Mouse (Mus musculus) splenic B cell, adult 2 months (primary cell): ENCODE data around the gene Lars2.

ENCODE experiments used
- DNase-seq: peaks from one replicate; pipeline ENCODE4 v3.0.0-alpha.2; 2011; ENCODE audit warnings: low read depth, low spot score
- H3K27me3 ChIP-seq: 2 replicates; pipeline ENCODE4 v1.6.1; 2012; ENCODE audit warnings: mild to moderate bottlenecking, low read length, moderate library complexity, mixed read lengths; ENCODE audit not compliant: control insufficient read depth, poor library complexity, insufficient read depth, severe bottlenecking
- H3K36me3 ChIP-seq: 2 replicates; pipeline ENCODE4 v1.6.1; 2012; ENCODE audit warnings: mild to moderate bottlenecking, low read length, moderate library complexity, mixed read lengths; ENCODE audit not compliant: control insufficient read depth, poor library complexity, insufficient read depth, severe bottlenecking

The Lars2 gene

DNA sequence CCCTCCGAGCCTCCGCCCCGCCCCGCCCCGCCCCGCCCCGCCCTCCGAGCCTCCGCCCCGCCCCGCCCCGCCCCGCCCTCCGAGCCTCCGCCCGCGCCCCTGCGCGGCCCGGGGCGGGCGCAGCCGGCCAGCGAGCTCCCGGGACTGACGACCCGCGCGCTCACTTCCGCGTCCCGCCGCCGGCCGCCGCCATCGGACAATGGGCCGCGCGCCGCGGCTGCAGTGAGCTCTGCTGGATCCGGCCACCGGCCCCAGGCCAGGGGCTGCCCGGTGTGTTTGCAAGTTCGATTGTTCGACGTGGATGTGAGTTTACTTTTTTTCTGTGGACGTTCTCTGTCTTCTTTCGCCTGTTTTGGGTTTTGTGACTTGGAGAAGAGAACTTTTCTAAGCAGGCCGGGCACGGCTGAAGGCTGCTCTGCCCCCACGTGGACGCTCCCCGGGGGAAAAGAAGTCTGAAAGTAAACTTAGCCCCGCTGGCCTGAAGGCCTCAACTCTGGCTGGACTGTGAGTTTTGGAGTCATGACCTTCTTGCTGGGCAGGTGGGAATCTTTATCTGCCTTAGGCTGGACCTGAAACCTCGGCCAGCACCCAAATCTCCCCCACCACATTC, 112.0 kb downstream of the Lars2 start, which contains the start of gene Limd1:
Gene Limd1, plus strand, starts transcription at position 121 of the 610 bp plus-strand sequence.
- DNase-seq, result peak; percentile 67
- no peaks in the 10 kb centered on the region for H3K27me3 ChIP-seq
- peaks cover 3% of the 10 kb centered on the region for H3K36me3 ChIP-seq

DNA sequence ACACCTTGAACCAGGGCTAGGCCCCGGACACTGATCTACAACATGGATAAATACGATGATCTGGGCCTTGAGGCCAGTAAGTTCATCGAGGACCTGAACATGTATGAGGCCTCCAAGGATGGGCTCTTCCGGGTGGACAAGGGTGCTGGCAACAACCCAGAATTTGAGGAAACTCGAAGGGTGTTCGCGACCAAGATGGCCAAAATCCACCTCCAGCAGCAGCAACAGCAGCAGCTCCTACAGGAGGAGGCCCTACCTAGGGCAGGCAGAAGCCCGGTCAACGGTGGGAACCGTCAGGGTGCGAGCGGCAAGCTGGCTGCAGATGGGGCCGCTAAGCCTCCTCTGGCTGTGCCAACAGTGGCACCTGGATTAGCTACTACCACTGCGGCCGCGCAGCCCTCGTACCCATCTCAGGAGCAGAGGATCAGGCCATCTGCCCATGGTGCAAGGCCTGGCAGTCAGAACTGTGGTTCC, 112.5 kb downstream of the Lars2 start:
- H3K36me3 ChIP-seq, result peaks cover 3% of the 10 kb centered on the region
- peak; percentile 31 for DNase-seq
- no peaks in the 10 kb centered on the region for H3K27me3 ChIP-seq

DNA sequence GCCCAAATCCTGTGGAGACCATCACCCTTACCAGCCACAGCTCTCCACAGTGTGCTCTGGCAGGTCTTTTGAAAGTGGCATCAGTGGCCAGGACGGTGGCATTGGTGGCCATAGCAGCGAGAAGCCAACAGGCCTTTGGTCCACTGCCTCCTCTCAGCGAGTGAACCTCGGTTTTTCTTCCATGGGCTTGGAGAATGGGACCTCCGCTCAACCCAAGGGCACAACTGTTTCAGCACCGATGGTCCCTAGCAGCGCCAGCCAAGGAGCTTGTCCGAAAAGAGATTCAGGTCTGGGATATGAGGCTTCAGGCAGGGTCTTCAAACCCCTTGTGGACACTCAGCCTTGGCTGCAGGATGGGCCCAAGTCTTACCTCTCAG, 113.1 kb downstream of the Lars2 start:
- peaks cover 6% of the 10 kb centered on the region for H3K36me3 ChIP-seq
- DNase-seq, result no peak
- no peaks in the 10 kb centered on the region for H3K27me3 ChIP-seq

DNA sequence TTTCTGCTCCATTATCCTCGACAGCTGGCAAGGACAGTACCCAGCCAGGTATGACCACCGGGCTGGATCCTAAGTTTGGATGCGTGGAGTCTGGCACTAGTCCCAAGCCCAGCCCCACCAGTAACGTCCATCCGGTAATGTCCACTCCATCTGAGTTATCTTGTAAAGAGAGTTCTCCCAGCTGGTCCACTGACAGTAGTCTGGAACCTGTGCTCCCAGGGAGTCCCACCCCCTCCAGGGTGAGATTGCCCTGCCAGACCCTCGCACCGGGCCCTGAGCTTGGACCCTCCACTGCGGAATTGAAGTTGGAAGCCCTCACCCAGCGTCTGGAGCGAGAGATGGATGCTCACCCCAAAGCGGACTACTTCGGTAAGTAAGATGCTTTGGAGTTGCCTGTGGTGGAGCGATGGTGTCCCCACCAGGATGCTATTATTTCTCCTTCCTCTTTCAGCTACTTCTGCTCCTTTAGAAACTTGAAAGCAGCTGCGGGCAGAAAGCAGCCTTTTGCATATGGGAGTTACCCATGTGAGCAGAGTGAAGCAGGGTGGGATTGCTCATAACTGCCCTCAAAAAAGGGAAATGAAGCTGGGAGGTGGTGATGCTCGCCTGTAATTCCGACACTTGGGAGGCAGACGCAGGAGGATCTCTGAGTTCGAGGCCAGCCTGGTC, 113.7 kb downstream of the Lars2 start:
- Histone ChIP-seq H3K36me3 (peaks cover 7% of the 10 kb centered on the region), H3K27me3 (no peaks in the 10 kb centered on the region)
- peak; percentile 94 for DNase-seq

DNA sequence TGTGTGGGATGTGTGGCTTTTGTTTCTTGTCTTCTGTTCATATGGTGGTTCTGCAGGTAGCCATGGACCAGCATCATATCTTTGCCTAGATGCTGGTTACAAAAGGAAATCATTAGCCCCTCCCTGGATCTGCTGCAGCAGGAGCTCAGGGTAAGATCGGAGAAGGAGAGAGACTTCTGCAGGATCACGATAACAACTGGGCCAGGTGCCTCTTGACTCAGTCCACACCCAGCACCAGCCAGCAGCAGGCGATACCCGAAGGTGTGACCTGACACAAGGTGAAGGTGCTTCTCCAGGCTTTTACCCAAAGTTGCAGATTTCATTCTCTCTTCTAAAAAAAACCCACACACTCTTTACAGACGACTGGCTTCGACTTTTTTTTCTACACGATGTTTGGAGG, 114.4 kb downstream of the Lars2 start:
- no peaks in the 10 kb centered on the region for H3K27me3 ChIP-seq
- no peak for DNase-seq
- peaks cover 7% of the 10 kb centered on the region for H3K36me3 ChIP-seq

DNA sequence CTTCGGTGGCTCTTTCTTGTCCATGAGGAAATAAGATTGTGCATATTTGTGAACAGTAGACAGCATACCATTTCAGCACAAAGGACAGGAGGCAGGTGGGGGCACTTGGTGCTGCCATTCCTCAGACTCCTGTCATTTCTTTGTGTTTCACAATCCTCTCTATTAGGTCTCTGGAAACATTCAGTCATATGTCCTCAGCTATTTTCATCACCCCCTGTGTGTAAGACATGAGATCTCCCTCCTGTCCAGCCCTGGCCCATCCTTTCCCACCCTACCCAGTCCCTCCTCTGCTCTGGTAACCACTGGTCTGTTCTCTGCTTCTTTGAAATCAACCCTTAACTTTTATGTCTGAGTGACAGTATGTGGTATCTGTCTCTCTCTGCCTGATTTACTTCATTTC, 116.9 kb downstream of the Lars2 start:
- H3K27me3 ChIP-seq, result no peaks in the 10 kb centered on the region
- DNase-seq, result no peak
- peaks cover 7% of the 10 kb centered on the region for H3K36me3 ChIP-seq

DNA sequence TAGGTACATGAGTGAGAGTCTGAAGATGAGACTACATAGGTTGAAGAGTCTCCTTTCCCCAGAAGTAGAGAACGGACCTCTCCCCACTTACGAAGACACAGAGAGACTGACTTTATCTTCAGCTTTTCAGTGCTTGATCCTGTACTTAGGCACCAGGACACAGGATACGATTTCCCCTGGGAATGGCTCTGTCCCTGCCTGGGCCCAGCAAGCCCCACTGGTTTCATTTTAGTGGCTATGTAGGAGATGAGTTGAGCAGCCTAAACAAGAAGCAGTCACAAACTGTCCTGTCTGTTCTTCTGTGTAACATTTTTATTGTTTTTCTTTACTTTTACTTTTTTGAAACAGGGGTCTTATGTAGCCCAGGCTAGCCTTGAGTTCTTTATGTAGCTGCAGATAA, 118.1 kb downstream of the Lars2 start:
- no peak for DNase-seq
- H3K36me3 ChIP-seq, result peaks cover 7% of the 10 kb centered on the region
- no peaks in the 10 kb centered on the region for H3K27me3 ChIP-seq

DNA sequence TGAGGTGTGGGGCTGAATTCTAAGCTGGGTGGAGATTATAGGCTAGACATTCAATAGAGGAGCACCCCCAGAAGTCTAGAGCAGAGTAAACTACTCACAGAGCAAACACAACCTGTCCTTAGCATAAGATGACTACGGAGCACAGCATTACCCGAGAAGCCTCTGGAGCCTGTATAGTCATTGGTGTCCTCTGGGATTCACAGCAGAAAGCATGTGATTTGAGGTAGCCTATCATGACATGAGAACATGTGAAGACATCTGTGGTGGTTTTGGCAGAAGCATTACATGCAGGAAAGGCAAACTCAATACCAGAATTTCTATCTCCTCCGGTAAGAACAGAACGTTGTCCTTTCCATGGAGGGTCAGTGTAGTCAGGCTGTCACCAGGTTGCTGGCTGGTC, 118.8 kb downstream of the Lars2 start:
- H3K27me3 ChIP-seq, result no peaks in the 10 kb centered on the region
- no peak for DNase-seq

DNA sequence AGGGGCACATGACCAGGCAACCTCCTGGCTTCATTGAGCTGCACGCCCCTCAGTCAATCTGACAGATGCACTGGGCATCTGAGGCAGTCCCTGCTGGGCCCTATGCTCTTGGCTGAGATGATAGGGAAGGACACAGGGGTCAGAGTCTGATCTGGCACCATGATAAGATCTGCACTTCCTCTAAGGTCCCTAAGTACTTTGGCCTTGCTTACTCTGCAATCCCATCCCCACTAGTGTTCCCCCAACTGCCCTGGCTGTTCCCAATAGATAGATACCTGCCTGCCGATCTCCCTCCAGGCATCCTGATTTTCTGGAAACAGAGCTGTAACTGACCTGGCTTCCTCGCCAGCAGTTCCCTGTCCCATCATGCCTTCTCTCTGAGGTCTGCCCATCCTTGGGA, 119.9 kb downstream of the Lars2 start:
- no peak for DNase-seq
- Histone ChIP-seq H3K27me3 (no peaks in the 10 kb centered on the region), H3K36me3 (peaks cover 7% of the 10 kb centered on the region)

More for the DNA sequence above, 118.8 kb downstream of the Lars2 start:
- H3K36me3 ChIP-seq, result peaks cover 7% of the 10 kb centered on the region

DNA sequence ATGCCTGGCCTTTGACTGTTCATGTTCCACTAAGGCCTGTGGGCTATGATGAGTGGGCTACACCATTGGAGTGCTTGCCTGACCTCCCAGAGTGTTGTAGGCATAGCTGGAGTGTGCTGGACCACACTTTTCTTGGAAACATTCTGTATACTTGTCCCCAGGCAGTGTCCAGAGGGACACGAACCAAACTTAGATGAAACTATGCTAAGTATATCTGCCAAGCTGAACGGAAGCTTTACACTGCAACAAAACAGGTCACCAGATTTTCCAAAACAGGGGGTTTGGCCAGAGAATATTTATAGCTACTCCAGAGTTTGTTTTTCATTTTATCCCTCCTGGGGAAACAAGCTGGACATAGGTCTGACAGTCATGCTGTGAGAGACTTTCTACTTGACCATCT, 122.3 kb downstream of the Lars2 start:
- H3K27me3 ChIP-seq, result no peaks in the 10 kb centered on the region
- DNase-seq, result no peak
- H3K36me3 ChIP-seq, result peaks cover 4% of the 10 kb centered on the region

DNA sequence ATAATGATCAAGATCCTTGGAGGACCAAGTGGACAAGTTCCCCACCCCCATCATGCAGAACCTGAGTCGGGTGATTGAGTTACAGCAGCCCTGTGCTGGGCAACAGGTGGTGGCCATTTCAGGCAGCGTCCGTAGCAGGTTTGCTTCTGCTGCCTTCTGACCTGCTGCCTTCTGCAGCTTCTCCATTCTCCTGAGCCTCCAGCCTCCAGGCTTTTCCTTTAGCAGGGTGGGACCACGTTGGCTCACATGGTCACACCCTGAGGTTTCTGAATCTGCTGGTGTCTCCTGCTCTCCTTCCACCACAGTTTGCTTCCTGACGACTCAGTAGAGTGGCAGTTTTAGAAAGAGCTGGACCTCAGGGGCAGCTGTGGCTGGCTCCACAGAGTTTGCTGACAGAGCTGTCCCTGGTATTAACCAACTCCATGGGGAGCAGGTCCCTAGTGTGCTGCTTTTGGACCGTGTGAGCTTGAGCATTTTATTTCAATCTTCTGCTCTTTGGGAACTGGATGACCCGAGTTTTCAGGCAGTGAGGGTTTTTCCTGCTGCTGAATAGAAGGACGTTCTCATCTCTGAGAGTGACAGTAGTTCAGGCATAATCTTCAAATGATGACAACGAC, 123.1 kb downstream of the Lars2 start:
- H3K36me3 ChIP-seq, result peaks cover under 1% of the 10 kb centered on the region
- DNase-seq, result no peak
- H3K27me3 ChIP-seq, result no peaks in the 10 kb centered on the region

DNA sequence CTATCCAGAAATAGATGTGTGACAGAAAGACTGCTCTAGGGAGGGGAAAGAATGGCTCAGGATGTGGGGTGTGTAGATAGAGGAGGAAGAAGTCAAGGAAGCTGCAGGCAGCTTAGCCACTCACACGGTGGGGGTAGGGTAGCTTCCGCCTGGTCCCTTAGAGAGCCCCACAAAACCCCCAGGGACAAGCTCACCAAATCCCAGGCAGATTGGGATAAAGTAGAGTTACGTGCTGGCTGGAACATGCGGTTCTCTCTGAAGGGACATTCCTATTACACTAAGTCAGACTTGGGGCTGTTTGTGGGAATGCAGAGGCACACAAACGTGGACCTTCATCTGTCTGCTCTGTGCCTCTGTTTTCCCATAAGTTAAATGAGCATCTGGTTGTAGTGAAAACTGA, 124.2 kb downstream of the Lars2 start:
- no peaks in the 10 kb centered on the region; the same call in 1 of the 2 replicates for H3K36me3 ChIP-seq
- H3K27me3 ChIP-seq, result no peaks in the 10 kb centered on the region
- DNase-seq, result no peak

DNA sequence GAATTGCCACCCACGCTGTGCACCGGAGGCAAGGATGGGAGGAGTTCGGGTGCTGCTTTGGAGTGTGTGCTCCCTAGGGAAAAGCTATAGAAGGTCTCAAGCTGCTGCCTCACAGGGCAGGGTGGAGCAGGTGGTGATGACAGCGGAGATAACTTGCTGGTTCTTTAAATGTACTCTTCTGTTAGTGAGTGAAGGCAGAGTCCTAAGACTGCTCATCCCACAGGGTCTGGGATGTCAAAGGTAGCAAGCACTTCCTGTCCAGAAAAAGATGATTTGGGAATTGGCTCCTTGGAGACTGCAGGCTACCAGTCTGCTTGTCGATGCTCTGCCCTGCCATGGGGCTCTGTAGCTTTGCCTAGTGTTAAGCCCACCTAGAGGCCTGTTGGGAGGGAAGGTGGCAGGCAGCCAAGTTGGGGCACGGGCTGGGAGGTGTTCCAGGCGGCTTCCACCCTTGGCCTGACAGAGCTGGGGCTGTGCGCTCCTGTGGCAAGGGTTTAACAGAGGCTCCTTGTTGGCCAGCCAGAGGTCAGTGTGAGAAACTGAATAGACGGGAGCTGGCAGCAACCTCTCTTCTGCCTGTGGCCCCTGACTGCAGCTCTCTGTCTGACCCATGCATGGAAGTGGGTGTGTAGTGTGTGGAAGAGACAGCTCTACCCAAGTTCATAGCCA, 125.3 kb downstream of the Lars2 start:
- Histone ChIP-seq H3K27me3 (no peaks in the 10 kb centered on the region), H3K36me3 (no peaks in the 10 kb centered on the region; the same call in 1 of the 2 replicates)
- DNase-seq, result no peak

DNA sequence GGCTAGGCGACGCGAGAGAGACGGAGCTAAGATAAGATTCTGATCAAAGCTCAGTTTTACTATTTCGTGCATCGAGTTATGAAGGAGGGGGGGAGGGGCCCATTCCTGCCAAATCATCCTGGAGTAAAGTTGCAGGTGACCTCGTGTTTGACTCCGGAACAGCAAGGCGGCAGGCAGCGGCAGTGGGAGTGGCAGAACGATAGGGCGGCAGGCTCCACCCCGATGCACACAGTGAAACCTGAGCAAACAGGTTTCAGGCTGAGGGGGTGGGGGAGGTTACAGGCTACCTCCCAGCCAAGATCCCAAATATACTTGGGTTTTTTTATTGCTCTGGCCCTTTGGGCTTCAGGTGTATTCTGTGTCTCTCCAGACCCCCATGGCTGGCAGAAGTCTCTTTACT, 129.9 kb downstream of the Lars2 start:
- no peak for DNase-seq
- H3K36me3 ChIP-seq, result peaks cover 2% of the 10 kb centered on the region
- H3K27me3 ChIP-seq, result no peaks in the 10 kb centered on the region

DNA sequence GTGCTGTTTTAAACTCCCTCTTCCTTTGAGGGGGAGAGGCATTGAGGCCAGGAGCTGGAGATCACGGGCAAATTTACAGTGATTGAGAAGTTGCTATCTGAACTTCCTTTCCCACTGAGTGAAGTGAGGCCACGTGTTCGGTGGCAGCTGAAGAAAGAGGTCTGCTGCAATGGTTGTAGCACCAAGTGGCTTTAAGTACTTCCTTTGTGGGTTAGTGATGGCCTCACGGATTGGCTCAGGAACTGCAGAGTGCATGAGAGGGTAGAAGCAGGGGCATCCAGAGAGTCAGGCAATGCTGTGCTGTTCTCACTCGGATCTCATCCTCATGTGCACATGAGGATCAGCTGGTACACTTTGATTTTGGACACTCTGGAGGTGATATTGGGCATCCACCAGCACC, 131.2 kb downstream of the Lars2 start:
- no peaks in the 10 kb centered on the region for H3K27me3 ChIP-seq
- DNase-seq, result peak; percentile 48
- H3K36me3 ChIP-seq, result peaks cover 2% of the 10 kb centered on the region
